Mouse (Mus musculus) left cerebral cortex, postnatal 36 days (tissue): Measurements from ENCODE around the gene Pcif1. TPM values are rescaled to one million over a fixed set of nuclear protein-coding genes. Genes with fewer than 3 reads are reported as not detected.
"Not testable (repeated sequence)": the region's sequence is repeated elsewhere in the genome, so short reads cannot be mapped to it uniquely, and the experiment has no call there.

Experiments
- DNase-seq, 2 experiments: peaks; one replicate each; pipeline ENCODE4 v3.0.0; 2021 to 2022; ENCODE audit warnings: low spot score in 2 of 2, mixed read lengths in 1 of 2
- intact Hi-C: fragments of 180-260 bp; cut with DNase I; formaldehyde crosslinking; loops from one replicate; pipeline ENCODE4 v1.15.1; 2025
- total RNA-seq, 2 experiments: library from RNA; stranded (reverse); gene quantifications; 2 replicates each; pipeline ENCODE4 v1.2.3; 2021

The Pcif1 gene
- total RNA-seq, 2 experiments from 2014 or later = 42.8 to 46.7 TPM

DNA sequence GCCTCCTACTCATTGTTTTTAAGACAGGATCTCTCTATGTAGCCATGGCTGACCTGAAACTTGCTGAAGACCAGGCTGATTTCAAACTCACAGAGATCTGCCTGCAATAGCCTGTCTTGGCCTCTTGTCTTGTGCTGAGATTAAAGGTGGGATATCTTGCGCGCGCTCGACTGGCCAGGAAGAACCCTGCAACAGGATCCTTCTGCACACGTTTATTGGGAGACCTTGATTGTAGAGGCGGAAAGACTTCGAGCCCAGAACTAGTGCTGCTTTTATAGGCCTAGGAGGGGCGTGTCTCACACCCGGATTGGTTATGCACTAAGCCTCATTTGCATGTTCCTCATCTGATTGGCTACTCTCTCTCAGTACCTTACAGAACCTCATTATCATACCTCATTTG lies 15.7 kb upstream of the Pcif1 start:
- DNase-seq, intact Hi-C loops: not testable (repeated sequence)

DNA sequence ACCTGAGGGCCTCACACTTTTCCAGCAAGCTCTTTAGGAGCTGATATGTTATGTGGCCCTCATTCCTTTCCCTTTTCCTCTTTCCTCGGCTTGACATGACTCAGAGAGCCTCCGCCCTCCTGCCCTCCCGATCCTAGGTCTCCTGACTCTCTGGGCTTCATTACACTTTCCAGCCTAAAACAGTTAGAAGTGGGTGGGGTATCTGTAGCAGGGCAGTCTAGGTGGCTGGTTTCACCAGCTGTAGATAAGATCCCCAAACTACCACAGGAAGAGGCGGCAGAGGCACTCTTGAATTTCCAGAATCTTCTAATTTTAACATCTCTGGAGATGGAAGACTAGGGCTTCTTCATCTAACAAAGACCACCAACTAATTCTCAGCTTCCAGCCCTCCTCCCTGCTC lies 14.5 kb upstream of the Pcif1 start:
- DNase-seq = no peak
- intact Hi-C loops = no loop called here

DNA sequence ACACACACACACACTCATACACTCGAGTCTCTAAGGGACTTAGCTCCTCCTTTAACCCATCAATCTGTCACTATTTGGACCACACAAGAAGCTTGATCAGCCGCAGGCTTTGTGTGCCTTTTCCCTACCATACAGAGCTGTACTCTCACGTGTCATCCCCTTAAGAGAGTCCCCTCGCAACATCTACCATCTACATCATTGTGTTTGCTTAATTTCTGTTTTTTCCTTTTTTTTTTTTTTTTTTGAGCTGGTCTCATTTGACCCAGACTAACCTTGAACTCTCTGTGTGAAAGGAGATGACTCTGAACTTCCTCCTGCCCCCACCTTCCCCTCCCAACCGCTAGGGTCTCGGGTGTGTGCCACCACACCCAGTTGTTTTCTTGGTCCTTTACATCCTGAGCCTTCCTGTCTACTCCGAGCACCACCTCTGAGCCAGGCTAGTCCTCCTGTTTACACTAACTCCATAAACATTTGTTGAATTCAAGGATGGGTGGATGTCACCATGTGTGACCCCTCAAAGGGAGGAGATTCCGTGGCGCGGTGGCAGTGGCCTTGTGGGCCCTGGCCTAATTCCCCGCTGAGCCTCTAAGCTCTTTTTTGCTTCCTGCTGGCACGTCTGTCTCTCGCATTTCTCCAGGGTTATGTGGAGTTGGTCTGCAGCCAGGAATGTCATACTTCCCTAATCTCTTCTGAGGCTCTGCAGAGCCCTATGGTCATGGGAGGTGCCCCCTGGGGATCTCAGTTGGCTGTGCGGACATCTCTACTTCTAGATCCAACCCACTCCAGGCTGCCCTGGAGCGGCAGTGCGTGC lies 12.2 kb upstream of the Pcif1 start:
- no peak for DNase-seq
- intact Hi-C loops = no loop called here

DNA sequence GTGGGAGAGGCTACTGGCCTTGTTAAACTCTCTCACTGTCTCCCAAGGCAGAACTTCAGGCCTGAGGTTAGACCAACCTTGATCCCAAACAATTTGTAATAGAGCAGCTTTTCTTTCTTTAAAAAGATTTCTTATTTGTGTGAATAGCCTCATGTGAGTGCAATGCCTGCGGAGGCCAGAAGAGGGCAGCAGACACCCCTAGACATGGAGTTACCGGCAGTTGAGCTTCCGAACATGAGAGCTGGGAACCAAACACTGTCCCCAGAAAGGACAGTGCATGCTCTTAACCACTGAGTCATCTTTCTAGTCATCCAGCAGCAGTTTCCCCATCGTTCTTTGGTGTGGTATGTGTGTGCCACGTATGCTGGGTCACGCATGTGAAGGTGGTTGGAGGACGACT lies 11.5 kb upstream of the Pcif1 start:
- intact Hi-C loops = no loop called here
- no peak for DNase-seq

DNA sequence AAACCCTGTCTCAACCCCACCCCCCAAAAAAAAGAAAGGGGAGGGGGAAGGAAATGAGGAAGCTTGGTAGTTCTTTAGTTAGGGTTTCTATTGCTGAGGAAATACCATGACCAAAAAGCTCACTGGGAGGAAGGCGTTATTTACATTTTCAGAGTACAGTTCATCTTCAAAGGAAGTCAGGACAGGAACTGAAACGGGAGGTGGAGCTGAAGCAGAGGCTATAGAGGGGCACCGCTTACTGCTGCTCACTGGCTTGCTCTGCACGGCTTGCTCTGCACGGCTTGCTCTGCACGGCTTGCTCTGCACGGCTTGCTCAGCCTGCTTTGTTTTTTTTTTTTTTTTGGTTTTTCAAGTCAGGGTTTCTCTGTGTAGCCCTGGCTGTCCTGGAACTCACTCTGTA lies 10.6 kb upstream of the Pcif1 start:
- no peak for DNase-seq
- intact Hi-C loops = no loop called here

DNA sequence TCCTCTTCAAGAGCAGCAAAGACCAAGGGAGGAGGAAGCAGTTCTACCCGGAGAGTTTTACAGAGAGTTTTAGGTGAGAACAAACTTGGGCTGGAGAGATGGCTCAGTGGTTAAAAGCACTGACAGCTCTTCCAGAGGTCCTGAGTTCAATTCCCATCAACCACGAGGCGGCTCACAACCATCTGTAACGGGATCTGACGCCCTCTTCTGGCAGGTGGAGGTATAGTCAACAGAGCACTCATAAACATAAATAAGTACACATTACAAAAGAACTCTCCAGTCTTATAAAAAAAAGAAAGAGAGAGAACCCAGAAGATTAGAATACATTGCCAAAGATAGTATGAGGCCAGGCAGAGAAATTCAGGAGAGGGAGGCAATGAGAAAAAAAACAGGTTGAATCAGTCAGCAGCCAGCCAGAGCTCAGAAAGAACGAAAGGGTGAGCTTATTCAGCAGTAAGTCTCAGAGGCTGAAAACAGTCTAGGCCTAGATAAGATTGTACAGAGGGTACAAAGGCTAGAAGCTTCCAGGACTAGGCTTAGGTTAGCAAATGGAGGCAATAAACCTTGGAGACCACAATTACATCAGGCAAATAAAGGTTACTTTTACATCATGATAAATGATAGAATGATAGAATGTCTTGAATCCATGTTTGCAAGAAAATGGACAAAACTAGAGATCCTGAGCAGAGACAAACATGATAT lies 7.4 kb upstream of the Pcif1 start:
- DNase-seq = no peak
- intact Hi-C loops = no loop called here

DNA sequence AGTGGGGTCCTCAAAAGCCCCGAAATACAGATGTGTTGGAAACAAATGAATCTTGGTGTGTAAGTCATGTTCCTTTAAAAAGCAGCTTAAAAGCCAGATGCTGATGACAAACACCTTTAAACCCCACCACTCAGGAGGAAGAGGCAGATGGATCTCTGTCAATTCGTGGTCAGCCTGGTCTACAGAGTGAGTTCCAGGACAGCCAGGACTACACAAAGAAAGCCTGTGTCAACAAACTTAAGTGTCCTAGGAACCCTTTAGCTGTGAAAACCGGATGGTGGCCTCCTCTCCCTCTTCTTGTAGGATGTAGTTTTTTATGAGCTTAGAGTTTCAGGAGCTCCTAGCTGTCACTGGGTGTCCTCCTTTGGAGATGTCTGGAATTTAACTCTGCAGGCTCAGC lies 5.5 kb upstream of the Pcif1 start:
- DNase-seq = no peak
- intact Hi-C loops = no loop called here

DNA sequence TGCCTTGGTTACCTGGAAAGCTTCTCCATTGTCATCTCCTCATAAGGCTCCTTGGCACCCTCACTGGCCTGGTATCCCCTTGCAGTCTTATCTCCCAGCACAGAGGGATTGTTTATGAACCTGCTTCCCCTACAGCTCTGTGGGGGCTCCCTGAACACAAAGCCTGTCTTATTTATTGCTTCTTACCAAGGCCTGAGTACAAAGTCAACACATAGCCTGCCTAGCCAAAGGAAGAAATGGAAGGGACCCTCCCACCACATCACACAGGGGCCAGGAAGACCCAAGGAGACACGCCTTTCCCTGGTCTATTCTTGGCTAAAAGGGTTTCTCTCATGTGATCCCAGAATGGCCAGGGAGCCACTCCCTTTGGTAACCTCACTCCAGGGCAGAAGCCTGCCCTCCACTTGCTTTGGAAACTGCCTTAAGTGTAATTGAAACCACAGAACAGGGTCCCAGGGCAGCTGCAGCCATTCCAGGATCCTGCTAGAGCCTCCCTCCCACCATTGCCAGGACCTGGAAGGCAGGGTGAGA lies 4.8 kb upstream of the Pcif1 start:
- DNase-seq = no peak
- intact Hi-C loops = no loop called here

DNA sequence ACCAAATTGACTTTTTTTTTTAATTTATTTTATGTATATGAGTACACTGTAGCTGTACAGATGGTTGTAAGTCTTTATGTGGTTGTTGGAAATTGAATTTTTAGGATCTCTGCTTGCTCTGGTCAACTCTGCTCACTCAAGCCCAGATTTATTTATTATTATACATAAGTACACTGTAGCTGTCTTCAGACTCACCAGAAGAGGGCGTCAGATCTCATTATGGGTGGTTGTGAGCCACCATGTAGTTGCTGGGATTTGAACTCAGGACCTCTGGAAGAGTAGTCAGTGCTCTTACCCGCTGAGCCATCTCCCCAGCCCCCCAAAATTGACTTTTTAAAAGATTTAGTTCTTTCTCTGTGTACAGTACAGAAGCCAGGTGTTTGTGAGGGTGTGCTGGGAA lies 3.5 kb upstream of the Pcif1 start:
- DNase-seq, intact Hi-C loops: not testable (repeated sequence)

DNA sequence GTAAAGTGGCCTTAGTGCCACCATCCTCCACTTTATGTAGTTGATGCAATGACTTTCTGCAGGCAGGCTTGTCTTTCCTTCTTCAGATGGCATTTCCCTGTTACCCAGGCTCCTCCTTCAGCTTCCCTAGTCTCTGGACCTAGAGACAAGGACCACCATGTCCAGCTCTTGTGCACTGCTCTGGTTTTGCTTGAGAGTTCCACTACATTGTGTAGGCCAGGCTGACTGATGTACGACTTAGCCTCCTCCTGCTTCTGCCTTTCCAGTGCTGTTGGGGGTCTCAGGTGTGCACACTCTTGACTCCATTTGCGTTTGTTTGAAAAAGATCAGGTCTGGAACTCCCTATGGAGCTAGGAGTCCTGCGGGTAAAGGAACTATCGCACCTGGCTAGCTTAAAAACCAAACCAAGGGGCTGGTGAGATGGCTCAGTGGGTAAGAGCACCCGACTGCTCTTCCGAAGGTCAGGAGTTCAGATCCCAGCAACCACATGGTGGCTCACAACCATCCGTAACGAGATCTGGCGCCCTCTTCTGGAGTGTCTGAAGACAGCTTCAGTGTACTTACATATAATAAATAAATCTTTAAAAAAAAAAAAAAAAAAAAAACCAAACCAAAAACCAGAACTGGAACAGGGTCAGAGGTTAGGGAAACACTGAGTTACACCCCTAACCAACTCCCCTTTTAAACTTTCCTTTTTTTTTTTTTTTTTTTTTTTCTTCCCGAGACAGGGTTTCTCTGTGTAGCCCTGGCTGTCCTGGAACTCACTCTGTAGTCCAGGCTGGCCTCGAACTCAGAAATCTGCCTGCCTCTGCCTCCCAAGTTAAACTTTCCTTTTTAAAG lies 1.5 kb upstream of the Pcif1 start:
- intact Hi-C loops = loop anchor here (2.0 kb wide), 2 partner anchors 33 to 43 kb away; partner anchors contain the start of gene Zfp335
- DNase-seq = not testable (repeated sequence)

DNA sequence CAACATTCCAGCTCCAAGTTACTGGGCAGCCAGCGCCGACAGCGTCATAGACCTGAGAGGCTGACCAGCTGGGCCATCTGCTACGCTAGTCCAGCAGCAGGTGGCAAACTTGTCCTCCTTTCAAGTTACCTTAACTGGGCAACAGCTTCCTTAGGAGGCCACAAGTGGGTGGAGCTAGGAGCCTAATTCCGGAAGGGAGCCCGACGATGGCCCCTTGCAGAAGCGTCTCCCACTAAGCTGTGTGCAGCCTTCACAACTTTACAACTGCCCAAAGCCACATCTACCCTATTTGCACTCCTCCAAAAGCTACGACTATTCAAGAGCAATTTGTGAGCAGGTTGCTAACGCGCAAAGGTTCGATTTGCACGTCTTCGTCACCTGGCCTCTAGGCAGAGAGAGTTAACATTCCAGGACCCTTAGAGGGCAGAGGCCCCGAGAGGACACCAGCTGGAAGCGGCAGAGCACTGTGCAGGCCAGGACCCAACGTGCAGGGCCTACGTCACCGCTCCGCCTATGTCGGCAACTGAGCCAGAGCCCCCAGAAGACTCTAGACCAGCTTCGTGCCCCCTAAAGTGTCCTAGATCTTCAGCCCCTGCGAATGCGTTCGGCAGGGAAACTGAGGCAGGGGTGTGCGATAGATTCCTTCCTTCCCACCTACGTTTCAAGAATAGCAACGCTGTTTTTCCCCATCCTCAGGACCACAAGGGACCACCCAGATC lies 436 bp upstream of the Pcif1 start:
- intact Hi-C loops = loop anchor here (2.0 kb wide), 2 partner anchors 32 to 44 kb away; partner anchors contain the start of gene Zfp335
- DNase-seq = no peak

DNA sequence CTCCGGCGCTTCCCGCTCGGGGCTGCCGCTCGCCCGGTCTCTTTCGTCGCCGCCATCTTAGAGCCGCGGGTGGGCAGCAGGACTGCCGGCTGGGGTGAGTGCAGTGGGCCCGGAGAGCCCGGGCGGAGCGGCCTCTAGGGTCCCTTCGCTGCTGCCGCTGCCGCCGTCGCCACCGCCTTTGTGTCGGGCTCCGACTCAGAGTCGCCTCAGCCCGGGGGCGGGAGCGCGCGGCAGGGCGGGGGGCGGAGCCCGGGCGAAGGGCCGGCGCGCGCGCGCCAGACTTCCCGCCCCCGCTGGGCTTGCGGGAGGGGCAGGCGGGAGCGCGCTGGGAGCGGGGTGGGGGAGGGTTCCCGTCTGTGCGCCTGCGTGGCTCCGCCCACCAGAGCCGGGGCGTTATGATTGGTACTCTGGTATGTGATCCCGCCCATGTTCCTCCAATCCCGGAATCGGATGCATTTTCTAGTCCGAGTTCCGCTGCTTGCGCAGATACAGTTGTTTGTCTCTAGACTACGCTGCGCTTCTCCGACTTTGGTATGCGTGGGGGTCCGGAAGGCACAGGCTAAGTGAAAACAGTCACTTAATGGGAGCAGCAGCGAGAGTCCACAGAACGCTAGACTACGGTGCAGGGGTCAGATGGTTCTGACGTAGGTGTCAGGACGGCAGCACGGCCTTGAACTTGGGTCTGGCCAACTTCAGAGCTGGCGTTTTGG lies 619 bp downstream of the Pcif1 start:
- DNase-seq = peak; percentile 93
- intact Hi-C loops = loop anchor here (2.0 kb wide), 2 partner anchors 31 to 45 kb away; partner anchors contain the start of gene Zfp335

DNA sequence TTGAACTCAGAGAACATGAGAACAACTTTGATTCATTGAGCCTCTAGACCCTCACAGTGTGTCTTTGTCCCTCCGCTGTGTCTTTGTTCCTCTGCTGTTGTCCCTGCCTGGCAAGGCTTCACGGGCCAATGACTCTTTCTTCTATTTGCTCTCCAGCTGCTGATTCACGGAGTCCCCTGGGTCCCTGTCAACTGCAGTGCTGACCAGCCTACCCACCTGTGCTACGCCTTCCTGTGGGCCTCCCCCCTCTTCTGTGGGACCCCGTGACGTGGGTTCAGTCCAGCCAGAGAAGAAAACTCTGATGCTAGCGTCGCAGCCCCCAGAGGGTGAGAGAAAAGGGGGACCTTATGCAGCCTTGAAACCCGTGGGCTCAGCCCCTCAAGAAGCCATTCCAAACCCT lies 3.5 kb downstream of the Pcif1 start:
- no peak for DNase-seq
- intact Hi-C loops = no loop called here

DNA sequence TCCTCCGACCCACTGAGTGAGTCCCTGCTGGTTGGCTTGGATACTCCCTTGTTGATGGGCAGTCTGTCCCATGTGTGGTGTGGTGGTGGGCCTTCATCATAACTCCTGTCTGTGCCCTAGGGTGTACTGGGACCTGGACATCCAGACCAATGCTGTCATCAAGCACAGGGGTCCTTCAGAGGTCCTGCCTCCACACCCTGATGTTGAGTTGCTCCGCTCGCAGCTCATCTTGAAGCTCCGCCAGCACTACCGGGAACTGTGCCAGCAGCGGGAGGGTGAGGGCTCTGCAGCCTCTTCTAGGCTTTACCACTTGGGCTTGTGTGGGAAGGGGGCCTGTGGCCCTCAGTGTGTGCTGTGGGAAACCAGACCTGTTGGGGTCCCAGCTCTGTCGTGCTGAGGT lies 6.7 kb downstream of the Pcif1 start:
- DNase-seq = peak; percentile 81 to 83
- intact Hi-C loops = no loop called here

DNA sequence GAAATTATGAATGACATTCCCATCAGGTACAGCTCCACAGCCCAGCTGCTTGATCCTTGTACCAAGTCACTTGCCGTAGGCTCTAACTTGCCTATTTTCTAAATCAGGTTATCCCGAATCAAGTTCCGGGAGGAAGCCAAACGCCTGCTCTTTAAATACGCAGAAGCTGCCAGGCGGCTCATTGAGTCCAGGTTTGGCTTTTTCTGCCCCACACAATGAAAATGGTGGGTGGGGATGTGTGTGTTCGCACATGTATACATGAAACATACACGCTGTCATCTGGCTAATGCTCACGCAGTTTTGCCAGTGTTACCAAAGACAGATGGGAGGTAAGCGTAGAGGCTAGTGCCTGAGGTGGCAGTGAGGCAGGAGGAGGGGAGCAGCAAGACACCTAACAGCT lies 7.5 kb downstream of the Pcif1 start:
- DNase-seq = peak in 1 of 2 experiments; percentile 40
- intact Hi-C loops = no loop called here

DNA sequence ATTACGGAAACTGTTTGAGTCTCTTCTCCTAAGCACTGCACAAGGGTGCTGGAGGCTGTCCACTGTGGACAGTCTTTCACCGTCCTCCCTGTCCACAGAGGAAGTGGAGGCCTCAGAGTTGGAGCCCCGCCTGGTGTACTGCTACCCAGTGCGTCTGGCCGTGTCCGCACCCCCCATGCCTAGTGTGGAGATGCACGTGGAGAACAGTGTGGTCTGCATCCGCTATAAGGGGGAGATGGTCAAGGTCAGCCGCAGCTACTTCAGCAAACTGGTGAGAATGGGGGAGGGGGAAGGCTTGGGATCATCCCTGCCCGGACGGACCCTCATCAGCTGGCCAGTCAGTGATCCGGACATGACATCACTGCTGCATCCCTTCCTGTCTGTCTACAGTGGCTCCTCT lies 9.9 kb downstream of the Pcif1 start:
- no peak for DNase-seq
- intact Hi-C loops = no loop called here

DNA sequence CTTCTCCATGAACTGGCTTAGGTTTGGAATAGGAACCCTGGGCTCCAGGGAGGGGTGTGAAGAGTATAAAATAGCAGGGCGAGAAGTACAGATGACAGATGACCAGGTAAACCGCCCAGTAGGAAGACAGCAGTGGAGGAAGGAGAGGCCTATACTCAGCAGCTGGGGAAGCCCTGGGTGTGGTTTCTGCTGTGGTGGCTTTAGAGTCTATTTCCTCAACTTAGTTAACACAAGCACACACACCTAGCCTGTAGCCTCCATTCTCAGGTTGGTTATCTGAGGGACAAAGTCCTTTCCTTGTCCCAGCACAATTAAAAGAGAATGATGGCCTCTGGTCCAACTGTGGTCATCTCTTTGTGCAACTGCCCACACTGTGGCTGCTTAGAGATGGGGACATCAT lies 10.9 kb downstream of the Pcif1 start:
- DNase-seq = no peak
- intact Hi-C loops = no loop called here

DNA sequence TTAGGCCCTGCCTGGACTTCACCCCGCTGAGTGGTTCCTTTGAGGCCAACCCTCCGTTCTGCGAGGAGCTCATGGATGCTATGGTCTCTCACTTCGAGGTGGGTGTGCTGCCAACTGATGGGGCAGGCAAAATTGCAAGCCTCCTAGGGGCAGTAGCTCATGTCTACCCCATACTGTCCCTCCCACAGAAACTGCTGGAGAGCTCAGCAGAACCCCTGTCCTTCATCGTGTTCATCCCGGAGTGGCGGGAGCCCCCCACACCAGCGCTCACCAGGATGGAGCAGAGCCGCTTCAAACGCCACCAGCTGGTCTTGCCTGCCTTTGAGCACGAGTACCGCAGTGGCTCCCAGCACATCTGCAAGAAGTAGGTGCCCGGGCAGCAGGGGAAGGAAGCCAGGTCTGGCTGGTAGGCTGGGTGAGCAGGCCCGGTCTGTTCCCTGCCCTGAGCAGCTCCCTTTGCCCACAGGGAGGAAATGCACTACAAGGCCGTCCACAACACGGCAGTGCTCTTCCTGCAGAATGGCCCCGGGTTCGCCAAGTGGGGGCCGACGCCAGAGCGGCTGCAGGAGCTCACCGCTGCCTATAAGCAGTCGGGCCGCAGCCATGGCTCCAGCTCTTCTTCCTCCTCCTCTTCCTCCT lies 11.4 kb downstream of the Pcif1 start:
- intact Hi-C loops = no loop called here

More for the DNA sequence above, 11.4 kb downstream of the Pcif1 start:
- DNase-seq = no peak
